Comparison of ENCODE assay signal across 8 mouse cellular contexts in the genomic region with DNA sequence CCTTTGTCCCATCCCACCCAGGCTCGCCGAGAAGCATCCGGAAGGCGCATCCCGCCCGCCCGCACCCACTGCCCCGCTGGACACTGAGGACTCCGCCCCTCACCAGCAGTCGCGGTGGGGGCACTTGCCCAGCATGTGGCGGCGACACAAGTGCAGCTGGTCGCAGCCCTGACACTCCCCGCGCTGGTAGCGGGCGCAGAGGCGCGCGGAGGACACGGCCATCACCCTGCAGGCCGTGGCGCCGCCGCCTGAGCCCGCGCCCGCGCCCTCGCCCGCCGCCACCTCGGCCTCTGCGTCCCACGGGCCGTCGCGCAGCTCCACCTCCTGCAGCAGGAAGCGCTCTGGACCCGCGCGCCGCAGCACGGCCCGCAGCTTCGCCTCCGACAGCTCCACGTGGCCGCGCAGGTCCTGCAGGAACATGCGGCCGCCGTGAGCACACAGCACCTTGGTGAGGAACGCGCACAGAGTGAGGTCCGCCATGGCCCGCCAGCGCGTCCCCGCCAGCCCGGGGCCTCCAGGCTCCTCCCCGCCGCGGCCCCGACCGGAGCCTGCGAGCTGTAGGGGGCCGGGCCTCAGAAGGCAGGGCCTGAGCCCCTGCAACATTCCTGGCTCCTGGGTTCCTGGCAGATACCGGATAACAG. TPM values are rescaled to one million over a fixed set of nuclear protein-coding genes. Genes with fewer than 3 reads are reported as not detected.
A peak's percentile ranks its signal among the peaks of the same experiment; 100 is the strongest.
DNase-seq lines count a peak whose midpoint lies in the region; ATAC-seq and TF ChIP-seq lines count a peak whose summit lies in the region.

Zc3hav1l (minus strand) TSS at position 499 of the 641 bp plus-strand sequence.

- H3K79me2 ChIP-seq in heart, adult 2 months (replicated peaks; ENCODE audit: control insufficient read depth, insufficient read depth, low read length), result no peaks in the 10 kb centered on the region

- H3K9ac ChIP-seq in heart, adult 2 months (ENCODE audit: low read depth, low read length), result peak within 1 kb of the TSS; percentile 96
- H3K9ac ChIP-seq in limb, embryonic 14.5 days (ENCODE audit: low read depth, low read length, severe bottlenecking), result peak within 1 kb of the TSS; percentile 98
- peak within 1 kb of the TSS; percentile 96 for H3K9ac ChIP-seq in midbrain, embryonic 16.5 days (ENCODE audit: low read depth, low read length)

- H3K4me1 ChIP-seq in embryonic facial prominence, embryonic 10.5 days, result peaks cover 23% of the 10 kb centered on the region
- H3K4me1 ChIP-seq in heart, adult 2 months (ENCODE audit: control insufficient read depth, insufficient read depth, low read length), result 0 out of 2 replicates have a peak, but pooled peaks cover 1% of the 10 kb centered on the region
- H3K4me1 ChIP-seq in kidney, adult 2 months (ENCODE audit: control insufficient read depth, insufficient read depth, low read length), result no peaks in the 10 kb centered on the region
- H3K4me1 ChIP-seq in limb, embryonic 14.5 days (ENCODE audit: control insufficient read depth, insufficient read depth, low read length), result peaks cover 8% of the 10 kb centered on the region; the same call in 1 of the 2 replicates
- H3K4me1 ChIP-seq in midbrain, embryonic 16.5 days (ENCODE audit: control insufficient read depth, insufficient read depth, low read length), result peaks cover 9% of the 10 kb centered on the region; the same call in 1 of the 2 replicates

- intact Hi-C loops in heart, adult 2 months (cut with DNase I), result no loop called here

- TF ChIP-seq POLR2A in heart, adult 2 months (IDR thresholded peaks at IDR 0.05; ENCODE audit: insufficient read depth, low read depth, low read length), result peak; percentile 49
- no peak for TF ChIP-seq POLR2A in kidney, adult 2 months (IDR thresholded peaks at IDR 0.05; ENCODE audit: low read depth, low read length)
- TF ChIP-seq POLR2A in limb, embryonic 14.5 days (IDR thresholded peaks at IDR 0.05; ENCODE audit: borderline replicate concordance, extremely low read depth, insufficient read depth, insufficient read length), result peak; percentile 87; the same call in 1 of the 2 replicates

- H3K9me3 ChIP-seq in embryonic facial prominence, embryonic 10.5 days, result 0 out of 2 replicates have a peak, but pooled peaks cover 3% of the 10 kb centered on the region
- H3K9me3 ChIP-seq in limb, embryonic 14.5 days (ENCODE audit: control insufficient read depth, low read length), result no peaks in the 10 kb centered on the region
- H3K9me3 ChIP-seq in midbrain, embryonic 16.5 days (replicated peaks; ENCODE audit: control insufficient read depth, low read length, poor library complexity, severe bottlenecking), result no peaks in the 10 kb centered on the region

- peak within 1 kb of the TSS; percentile 64 for H3K4me2 ChIP-seq in limb, embryonic 14.5 days (replicated peaks; ENCODE audit: low read depth, low read length, severe bottlenecking)
- H3K4me2 ChIP-seq in midbrain, embryonic 16.5 days (ENCODE audit: low read length), result peak within 1 kb of the TSS; percentile 68

- H3K27ac ChIP-seq in embryonic facial prominence, embryonic 10.5 days (replicated peaks), result peak within 1 kb of the TSS; percentile 99
- H3K27ac ChIP-seq in heart, adult 2 months, result peak within 1 kb of the TSS; percentile 68
- no peak within 1 kb of the TSS for H3K27ac ChIP-seq in kidney, adult 2 months (ENCODE audit: insufficient read depth, low read depth, low read length)
- H3K27ac ChIP-seq in limb, embryonic 14.5 days (replicated peaks; ENCODE audit: low read depth, low read length), result peak within 1 kb of the TSS; percentile 98
- H3K27ac ChIP-seq in midbrain, embryonic 16.5 days (ENCODE audit: low read length), result peak within 1 kb of the TSS; percentile 94

- H3K36me3 ChIP-seq in embryonic facial prominence, embryonic 10.5 days (replicated peaks), result peaks cover 39% of the 10 kb centered on the region
- H3K36me3 ChIP-seq in heart, adult 2 months (ENCODE audit: control insufficient read depth, insufficient read depth, low read length), result no peaks in the 10 kb centered on the region
- H3K36me3 ChIP-seq in kidney, adult 2 months (ENCODE audit: control insufficient read depth, insufficient read depth, low read length), result no peaks in the 10 kb centered on the region
- H3K36me3 ChIP-seq in limb, embryonic 14.5 days (ENCODE audit: control insufficient read depth, insufficient read depth, low read length), result peaks cover 30% of the 10 kb centered on the region
- 0 out of 2 replicates have a peak, but pooled peaks cover 6% of the 10 kb centered on the region for H3K36me3 ChIP-seq in midbrain, embryonic 16.5 days (ENCODE audit: control insufficient read depth, insufficient read depth, low read length)

- no peaks in the 10 kb centered on the region for H3K27me3 ChIP-seq in embryonic facial prominence, embryonic 10.5 days (replicated peaks; ENCODE audit: low read depth, poor library complexity, severe bottlenecking)
- no peaks in the 10 kb centered on the region for H3K27me3 ChIP-seq in heart, adult 2 months (ENCODE audit: control insufficient read depth, insufficient read depth, low read length)
- no peaks in the 10 kb centered on the region for H3K27me3 ChIP-seq in kidney, adult 2 months (replicated peaks; ENCODE audit: control insufficient read depth, insufficient read depth, low read length)
- H3K27me3 ChIP-seq in limb, embryonic 14.5 days (ENCODE audit: control insufficient read depth, insufficient read depth, low read length), result no peaks in the 10 kb centered on the region
- no peaks in the 10 kb centered on the region for H3K27me3 ChIP-seq in midbrain, embryonic 16.5 days (ENCODE audit: control insufficient read depth, insufficient read depth, low read depth, low read length)

- under 1% methylated on average over 70 of the region's 70 CpGs for WGBS in embryonic facial prominence, embryonic 10.5 days
- under 1% methylated on average over 70 of the region's 70 CpGs for WGBS in heart, adult 2 months
- WGBS in kidney, adult 2 months, result under 1% methylated on average over 69 of the region's 70 CpGs
- WGBS in limb, embryonic 14.5 days, result under 1% methylated on average over 34 of the region's 70 CpGs
- WGBS in midbrain, embryonic 16.5 days, result under 1% methylated on average over 66 of the region's 70 CpGs

- peak within 1 kb of the TSS; percentile 82 for H3K4me3 ChIP-seq in embryonic facial prominence, embryonic 10.5 days
- H3K4me3 ChIP-seq in heart, adult 2 months, result peak within 1 kb of the TSS; percentile 77
- peak within 1 kb of the TSS; percentile 94 for H3K4me3 ChIP-seq in kidney, adult 2 months (ENCODE audit: insufficient read depth, low read depth, low read length)
- peak within 1 kb of the TSS; percentile 87 for H3K4me3 ChIP-seq in limb, embryonic 14.5 days (replicated peaks; ENCODE audit: low read length)
- H3K4me3 ChIP-seq in midbrain, embryonic 16.5 days (ENCODE audit: low read depth, low read length), result peak within 1 kb of the TSS; percentile 81

- no peak for TF ChIP-seq EP300 in heart, adult 2 months (IDR thresholded peaks at IDR 0.05; ENCODE audit: insufficient read depth, low read depth, low read length)

- TF ChIP-seq CTCF in heart, adult 2 months (IDR thresholded peaks at IDR 0.05), result 0 out of 2 replicates have a peak, but pooled peaks have one; percentile 4
- TF ChIP-seq CTCF in kidney, adult 2 months (conservative IDR thresholded peaks at IDR 0.05; ENCODE audit: insufficient read depth, insufficient read length, low read depth, low read length), result no peak

- peak; percentile 58 for DNase-seq in layer of hippocampus, adult 11-12 months (ENCODE audit: low spot score)
- DNase-seq in layer of hippocampus, adult 9-10 months (ENCODE audit: low spot score), result no peak
- DNase-seq in embryonic facial prominence, embryonic 10.5 days (ENCODE audit: low spot score), result peak; percentile 92
- peak; percentile 79 to 81 for DNase-seq in heart, adult 2 months
- DNase-seq in kidney, adult 2 months, result peak; percentile 66
- DNase-seq in limb, embryonic 14.5 days (ENCODE audit: low spot score), result peak; percentile 84
- DNase-seq in spleen, postnatal 4 days (ENCODE audit: low spot score in 2 of 2), result peak; percentile 46 to 81

- peak; percentile 96 for ATAC-seq in limb, embryonic 14.5 days (ENCODE audit: low FRiP score, low read depth)
- peak; percentile 97 for ATAC-seq in midbrain, embryonic 16.5 days

RNA-seq across cellular contexts. Expression of gene Zc3hav1l, which starts in this region (rescaled TPM):
- polyA plus RNA-seq in embryonic facial prominence, embryonic 10.5 days (2016; fragmentation: Nextera tagmentation; extraction: Ambion mirVana), result 17.0 and 17.5 TPM in 2 replicates
- 1 to 10 TPM; 1.0 to 1.6 TPM for total RNA-seq in heart, adult 2 months (2021)
- polyA plus RNA-seq in heart, adult 2 months (2012; rRNA removed), result 1.5 and 3.8 TPM in 2 replicates
- polyA plus RNA-seq in kidney, adult 2 months (2012; rRNA removed), result 1.6 and 1.9 TPM in 2 replicates
- 44.3 and 62.0 TPM in 2 replicates for polyA plus RNA-seq in limb, embryonic 14.5 days (2012; rRNA removed)
- 14.6 and 16.3 TPM in 2 replicates for polyA plus RNA-seq in limb, embryonic 14.5 days (2014; fragmentation: Nextera tagmentation; extraction: Ambion mirVana)
- polyA plus RNA-seq in midbrain, embryonic 16.5 days (2015; fragmentation: Nextera tagmentation; extraction: Ambion mirVana), result 7.0 and 8.3 TPM in 2 replicates
